Mouse (Mus musculus): ENCODE results near the gene Stk10.

DNA sequence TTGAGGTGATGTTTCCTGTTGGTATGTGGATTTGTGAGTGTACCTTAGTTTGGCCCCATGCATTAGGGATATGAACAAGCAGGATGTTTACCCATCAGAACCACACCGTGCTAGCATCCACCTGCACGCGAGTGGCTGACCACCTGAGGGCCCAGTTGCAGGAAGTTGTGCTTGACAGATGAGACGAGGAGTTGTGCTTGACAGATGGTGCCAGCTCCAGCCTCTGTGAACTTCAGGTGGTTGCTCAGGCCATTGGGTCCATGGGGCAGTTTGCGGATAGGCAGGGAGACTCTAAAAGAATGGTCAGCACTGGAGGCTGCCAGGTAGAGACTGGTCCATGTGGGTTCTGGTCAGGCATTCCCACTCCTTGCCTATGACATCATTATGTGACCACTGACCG is 83.0 kb downstream of the Stk10 start:
- TF ChIP-seq CTCF (IDR thresholded peaks at IDR 0.05; ENCODE audit: low read depth, low read length): no peak
- no peak for TF ChIP-seq POLR2A (IDR thresholded peaks at IDR 0.05; ENCODE audit: borderline replicate concordance, low read depth, low read length)
